ENCODE assay signal across 10 mouse cellular contexts in genomic region chr7:132284795-132285194, GRCm38 (mm10). TPM values are rescaled to one million over a fixed set of nuclear protein-coding genes. Genes with fewer than 3 reads are reported as not detected.
A peak's percentile ranks its signal among the peaks of the same experiment; 100 is the strongest.
DNase-seq lines count a peak whose midpoint lies in the region; ATAC-seq and TF ChIP-seq lines count a peak whose summit lies in the region.
"Had no signal": no experiment of that assay in that cellular context is flagged by ENCODE, and none has a peak within 500 bp of the region (broad histone marks: within the 10 kb centered on the region; RNA-seq: fewer than 3 reads in every experiment).

No protein-coding gene starts in this region.

- H3K4me2 ChIP-seq in lung, embryonic 15.5 days, result no peak overlapping the region
- H3K4me2 ChIP-seq in forebrain, postnatal 0 days (ENCODE audit: low read depth), result no peak overlapping the region
- no peak overlapping the region for H3K4me2 ChIP-seq in stomach, embryonic 16.5 days (ENCODE audit: low read depth, low read length)
- H3K4me2 ChIP-seq in heart, embryonic 11.5 days, result no peak overlapping the region

- DNase-seq in lung, postnatal 14 days, result no peak
- DNase-seq in forebrain, postnatal 0 days, result peak; percentile 64
- peak; percentile 73 to 88 for DNase-seq in layer of hippocampus, postnatal 14 days (ENCODE audit: low spot score in 2 of 2)
- DNase-seq in natural killer cell, adult 2 months (ENCODE audit: low spot score in 2 of 2), result no peak
- DNase-seq in Muller cell, postnatal 12 days (ENCODE audit: inconsistent ontology term), result no peak
- DNase-seq: cerebellum, postnatal 14 days; heart, postnatal 10 days had no signal

- H3K36me3 ChIP-seq in lung, embryonic 15.5 days, result no peaks in the 10 kb centered on the region
- H3K36me3 ChIP-seq in forebrain, postnatal 0 days (ENCODE audit: insufficient read depth), result no peaks in the 10 kb centered on the region
- no peaks in the 10 kb centered on the region for H3K36me3 ChIP-seq in stomach, embryonic 16.5 days (ENCODE audit: control insufficient read depth, insufficient read depth, low read length)
- H3K36me3 ChIP-seq in heart, embryonic 11.5 days (ENCODE audit: control insufficient read depth, insufficient read depth, low read length), result no peaks in the 10 kb centered on the region

- peak; percentile 52; the same call in 1 of the 2 replicates for ATAC-seq in lung, embryonic 15.5 days (ENCODE audit: borderline replicate concordance, extremely low read depth, low FRiP score, low TSS enrichment)
- ATAC-seq in forebrain, postnatal 0 days, result peak; percentile 78
- ATAC-seq in stomach, embryonic 16.5 days (ENCODE audit: insufficient read depth, low FRiP score), result peak; percentile 33
- ATAC-seq in heart, embryonic 11.5 days (replicated peaks; ENCODE audit: insufficient number of reproducible peaks, low FRiP score, low TSS enrichment), result no peak

- H3K27ac ChIP-seq in lung, embryonic 15.5 days, result peak overlapping the region; percentile 58
- H3K27ac ChIP-seq in forebrain, postnatal 0 days (ENCODE audit: low read depth, low read length), result peak overlapping the region; percentile 22; the same call in 1 of the 2 replicates
- H3K27ac ChIP-seq in stomach, embryonic 16.5 days (ENCODE audit: low read length), result peak overlapping the region; percentile 89
- no peak overlapping the region for H3K27ac ChIP-seq in heart, embryonic 11.5 days (ENCODE audit: low read depth, low read length)

- 25% methylated on average over 1 of the region's 1 CpGs for WGBS in lung, embryonic 15.5 days
- 4% methylated on average over 1 of the region's 1 CpGs for WGBS in forebrain, postnatal 0 days
- 20% methylated on average over 1 of the region's 1 CpGs for WGBS in stomach, embryonic 16.5 days
- WGBS in heart, embryonic 11.5 days (ENCODE audit: insufficient replicate concordance), result 17% methylated on average over 1 of the region's 1 CpGs

- no peak for TF ChIP-seq CTCF in forebrain, postnatal 0 days (IDR thresholded peaks at IDR 0.05; ENCODE audit: low read depth)

- H3K27me3 ChIP-seq in lung, embryonic 15.5 days, result no peaks in the 10 kb centered on the region
- no peaks in the 10 kb centered on the region for H3K27me3 ChIP-seq in forebrain, postnatal 0 days (ENCODE audit: insufficient read depth, low read length)
- no peaks in the 10 kb centered on the region for H3K27me3 ChIP-seq in stomach, embryonic 16.5 days (ENCODE audit: control insufficient read depth, insufficient read depth, low read length)
- 0 out of 2 replicates have a peak, but pooled peaks cover 2% of the 10 kb centered on the region for H3K27me3 ChIP-seq in heart, embryonic 11.5 days (ENCODE audit: control insufficient read depth, insufficient read depth, low read length)

- H3K4me1 ChIP-seq in lung, embryonic 15.5 days, result peaks cover 66% of the 10 kb centered on the region
- H3K4me1 ChIP-seq in forebrain, postnatal 0 days (ENCODE audit: insufficient read depth), result peaks cover 15% of the 10 kb centered on the region; the same call in 1 of the 2 replicates
- H3K4me1 ChIP-seq in stomach, embryonic 16.5 days (ENCODE audit: control insufficient read depth, insufficient read depth, low read length), result peaks cover 56% of the 10 kb centered on the region
- H3K4me1 ChIP-seq in heart, embryonic 11.5 days (ENCODE audit: control insufficient read depth, insufficient read depth, low read length), result peaks cover 17% of the 10 kb centered on the region

- no peaks in the 10 kb centered on the region for H3K9me3 ChIP-seq in lung, embryonic 15.5 days
- H3K9me3 ChIP-seq in forebrain, postnatal 0 days (ENCODE audit: low read length), result no peaks in the 10 kb centered on the region
- no peaks in the 10 kb centered on the region for H3K9me3 ChIP-seq in stomach, embryonic 16.5 days (replicated peaks; ENCODE audit: control insufficient read depth, low read length)
- H3K9me3 ChIP-seq in heart, embryonic 11.5 days (replicated peaks; ENCODE audit: control insufficient read depth, low read length), result no peaks in the 10 kb centered on the region

- no peak overlapping the region for H3K4me3 ChIP-seq in lung, embryonic 15.5 days
- H3K4me3 ChIP-seq in forebrain, postnatal 0 days (ENCODE audit: low read depth, low read length), result no peak overlapping the region
- no peak overlapping the region for H3K4me3 ChIP-seq in stomach, embryonic 16.5 days (replicated peaks; ENCODE audit: low read length)
- no peak overlapping the region for H3K4me3 ChIP-seq in heart, embryonic 11.5 days (ENCODE audit: low read depth, low read length)

- H3K9ac ChIP-seq in lung, embryonic 15.5 days, result no peak overlapping the region
- H3K9ac ChIP-seq in forebrain, postnatal 0 days, result no peak overlapping the region
- H3K9ac ChIP-seq in stomach, embryonic 16.5 days (ENCODE audit: low read length), result no peak overlapping the region
- H3K9ac ChIP-seq in heart, embryonic 11.5 days (ENCODE audit: low read depth, low read length), result no peak overlapping the region

RNA-seq across cellular contexts. Expression of gene Chst15, which starts 32.2 kb away (rescaled TPM):
- 17.8 and 20.3 TPM in 2 replicates for polyA plus RNA-seq in lung, embryonic 15.5 days (2015; fragmentation: Nextera tagmentation; extraction: Ambion mirVana)
- total RNA-seq in forebrain, postnatal 0 days (2014; rRNA removed), result 19.3 and 20.5 TPM in 2 replicates
- polyA plus RNA-seq in forebrain, postnatal 0 days (2015; fragmentation: Nextera tagmentation; extraction: Ambion mirVana), result 7.2 and 12.8 TPM in 2 replicates
- total RNA-seq in layer of hippocampus, postnatal 14 days (2021), result 10 to 100 TPM; 33.8 to 37.6 TPM
- 24.6 and 25.5 TPM in 2 replicates for polyA plus RNA-seq in stomach, embryonic 16.5 days (2015; fragmentation: Nextera tagmentation; extraction: Ambion mirVana)
- polyA plus RNA-seq in heart, embryonic 11.5 days (2014; fragmentation: Nextera tagmentation; extraction: Ambion mirVana), result 2.4 and 3.3 TPM in 2 replicates

Comparison
In these comparisons a context has a peak if more than half of its experiments do, and no peak if none do; other contexts are left out.
1. DNase-seq: peak in forebrain, postnatal 0 days (single experiment) and layer of hippocampus, postnatal 14 days (2 of 2); none in lung, postnatal 14 days (single experiment), natural killer cell, adult 2 months (0 of 2) and Muller cell, postnatal 12 days (single experiment).